Mouse (Mus musculus): ENCODE measurements at regions not wholly inside any gene's neighbourhood (a gene's known extent, or its start where the extent isn't known, plus 50 kb on each side); places are given as distances from the start of the nearest gene placed in this dataset.

GRCm38 (mm10) chr11:56165759-56166158 lies 124.9 kb upstream of the Nmur2 start:
- no peak for DNase-seq (ENCODE audit: low read depth, low spot score)

- DNase-seq (ENCODE audit: low read depth, low spot score), result no peak
Observed at GRCm38 (mm10) chr11:56160286-56160685, 119.5 kb upstream of the Nmur2 start.

DNA sequence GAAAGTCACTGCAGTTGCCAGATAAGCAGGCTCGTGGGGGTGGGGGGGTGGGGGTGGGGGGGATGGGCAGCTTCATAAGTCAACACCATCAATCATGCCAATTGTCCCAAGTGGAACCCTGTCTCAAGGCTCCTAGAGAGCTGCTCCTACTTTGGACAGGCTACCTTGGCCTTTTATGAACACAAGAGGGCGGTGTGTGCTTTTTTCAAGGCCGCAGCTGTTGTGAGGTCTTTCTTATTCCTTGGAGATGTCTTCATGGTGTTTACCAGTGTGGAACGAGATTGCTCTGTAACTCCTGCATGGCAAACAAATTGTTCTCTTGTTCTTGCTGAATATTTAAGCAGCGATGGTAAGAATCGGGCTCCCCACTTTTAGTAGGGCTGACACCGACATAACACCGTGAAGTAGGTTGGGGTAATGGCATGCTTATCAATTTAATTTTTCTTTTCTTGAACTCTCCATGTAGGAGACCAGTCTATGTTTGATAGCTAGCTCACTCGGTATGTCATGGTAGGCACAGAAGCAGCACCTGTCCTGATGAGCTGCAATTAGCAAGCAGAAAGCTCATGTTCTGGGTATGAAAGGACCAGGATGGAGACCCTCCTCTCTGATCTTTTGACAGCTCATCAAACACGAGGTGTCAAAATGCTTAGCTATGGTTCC lies 118.7 kb upstream of the Nmur2 start:
- DNase-seq (ENCODE audit: low read depth, low spot score), result peak; percentile 48

- no peak for DNase-seq (ENCODE audit: low read depth, low spot score)
Observed at GRCm38 (mm10) chr11:56150825-56151342, 110.1 kb upstream of the Nmur2 start.

- no peak for DNase-seq (ENCODE audit: low read depth, low spot score)
Observed at GRCm38 (mm10) chr11:56149752-56150151, 108.9 kb upstream of the Nmur2 start.

DNA sequence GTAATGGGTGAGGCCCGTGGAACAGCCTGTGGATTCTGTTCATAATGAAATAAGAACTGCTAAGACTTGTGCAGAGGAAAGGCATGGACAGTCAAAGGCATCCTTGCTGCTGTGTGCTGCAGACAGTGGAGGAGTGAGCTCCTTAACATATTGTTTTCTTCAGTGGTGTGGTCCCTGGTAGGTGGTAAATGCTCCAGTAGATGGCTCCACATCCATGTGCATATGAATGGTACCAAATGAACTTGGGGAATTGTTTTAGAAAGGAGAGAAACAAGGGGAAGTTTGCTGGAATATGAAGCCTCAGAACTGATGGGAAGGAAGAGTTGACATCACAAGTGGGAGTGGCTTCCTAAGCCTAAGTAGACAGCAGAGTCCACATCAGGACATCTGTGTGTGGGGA lies 108.1 kb upstream of the Nmur2 start:
- DNase-seq (ENCODE audit: low read depth, low spot score), result peak; percentile 12

GRCm38 (mm10) chr11:56146708-56147107 lies 105.9 kb upstream of the Nmur2 start:
- DNase-seq (ENCODE audit: low read depth, low spot score), result no peak

- DNase-seq (ENCODE audit: low read depth, low spot score), result peak; percentile 67
Observed at GRCm38 (mm10) chr11:56131339-56131823, 90.6 kb upstream of the Nmur2 start.

GRCm38 (mm10) chr11:56116553-56117232 lies 75.9 kb upstream of the Nmur2 start:
- peak; percentile 54 for DNase-seq (ENCODE audit: low read depth, low spot score)

GRCm38 (mm10) chr11:56107929-56108328 lies 67.1 kb upstream of the Nmur2 start:
- peak; percentile 87 for DNase-seq (ENCODE audit: low read depth, low spot score)

- DNase-seq (ENCODE audit: low read depth, low spot score), result peak; percentile 67
Observed at GRCm38 (mm10) chr11:56105632-56106031, 64.8 kb upstream of the Nmur2 start.

DNA sequence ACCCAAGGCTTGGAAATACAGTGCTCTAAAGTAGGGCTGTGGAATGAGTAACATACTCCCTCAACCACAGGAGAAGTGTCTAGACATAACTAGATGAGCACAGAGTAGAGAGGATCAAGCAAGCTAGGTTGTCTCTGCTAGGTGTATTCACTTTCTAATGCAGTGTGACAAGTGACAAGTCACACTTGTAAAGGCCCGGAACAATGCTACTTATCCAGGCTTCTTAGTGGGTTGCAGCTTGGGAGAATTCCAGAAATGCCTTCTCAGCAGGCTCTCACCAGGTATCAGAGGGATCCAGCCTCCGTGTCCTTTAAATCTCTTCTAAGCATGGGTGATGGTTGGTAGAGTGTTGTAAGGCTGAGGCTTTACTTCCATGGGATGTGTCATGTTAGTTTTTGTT lies 52.1 kb upstream of the Nmur2 start:
- DNase-seq (ENCODE audit: low read depth, low spot score), result peak; percentile 64

All from ZHBTc4 (cell line).